Mouse (Mus musculus) C2C12 (cell line): ENCODE results near the gene Atp11c.

Source experiments
- CEBPB ChIP-seq: IDR thresholded peaks from one replicate; pipeline ENCODE4 v1.6.1; 2011; ENCODE audit warnings: low read depth, mild to moderate bottlenecking, control low read depth, moderate library complexity
- CTCF ChIP-seq: IDR thresholded peaks from one replicate; pipeline ENCODE4 v1.5.1; 2011; ENCODE audit not compliant: control insufficient read depth, insufficient read depth, insufficient read length
- MAX ChIP-seq: IDR thresholded peaks from one replicate; pipeline ENCODE4 v1.6.1; 2011; ENCODE audit warnings: mild to moderate bottlenecking, control low read depth
- MYOG ChIP-seq: IDR thresholded peaks from one replicate; pipeline ENCODE4 v1.6.1; 2011; ENCODE audit not compliant: control insufficient read depth, insufficient read length; ENCODE audit errors: extremely low read depth
- USF1 ChIP-seq: IDR thresholded peaks from one replicate; pipeline ENCODE4 v1.6.1; 2011; ENCODE audit warnings: low read depth, mild to moderate bottlenecking, control low read depth, moderate library complexity

DNA sequence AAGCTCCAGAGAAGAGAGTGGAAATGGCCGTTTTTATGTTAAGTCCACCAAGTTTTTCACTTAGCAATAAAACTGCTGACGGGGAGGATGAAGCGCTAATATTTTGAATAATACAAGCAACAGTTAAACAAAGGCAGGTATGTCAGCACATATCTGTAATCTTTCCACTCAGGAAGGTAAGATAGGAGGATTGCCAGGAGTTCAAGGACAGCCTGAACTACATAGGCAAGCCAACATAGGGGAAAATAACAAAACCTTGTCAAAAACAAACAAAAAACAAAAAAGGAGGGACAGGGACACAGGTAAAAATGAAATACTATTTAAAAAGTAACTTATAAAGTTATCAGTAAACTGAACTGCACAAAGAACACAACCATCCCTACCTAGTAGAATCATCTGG lies 274.8 kb downstream of the Atp11c start:
- TF ChIP-seq CTCF = no peak
- TF ChIP-seq MAX = no peak
- TF ChIP-seq CEBPB = no peak
- no peak for TF ChIP-seq USF1
- TF ChIP-seq MYOG = no peak
